Mouse (Mus musculus): ENCODE measurements around the gene Stx2. TPM values are rescaled to one million over a fixed set of nuclear protein-coding genes. Genes with fewer than 3 reads are reported as not detected.
A peak's percentile ranks its signal among the peaks of the same experiment; 100 is the strongest.

Stx2 gene
- polyA plus RNA-seq (2012; rRNA removed): 45.6 and 49.8 TPM in 2 replicates

GRCm38 (mm10) chr5:129008412-129008826, at the start of gene Stx2:
Stx2 (minus strand) TSS chr5:129008574.
- DNase-seq (ENCODE audit: low spot score): peak; percentile 83

- DNase-seq (ENCODE audit: low spot score): no peak
Measured at GRCm38 (mm10) chr5:129054675-129055284, 46.4 kb upstream of the Stx2 start.

GRCm38 (mm10) chr5:129052636-129053355, 44.4 kb upstream of the Stx2 start:
- DNase-seq (ENCODE audit: low spot score): no peak

GRCm38 (mm10) chr5:129051910-129052309, 43.5 kb upstream of the Stx2 start:
- no peak for DNase-seq (ENCODE audit: low spot score)

GRCm38 (mm10) chr5:129049372-129049771, 41.0 kb upstream of the Stx2 start:
- no peak for DNase-seq (ENCODE audit: low spot score)

- DNase-seq (ENCODE audit: low spot score): no peak
Measured at GRCm38 (mm10) chr5:129045641-129046580, 37.5 kb upstream of the Stx2 start.

GRCm38 (mm10) chr5:129037739-129038138, 29.4 kb upstream of the Stx2 start:
- DNase-seq (ENCODE audit: low spot score): no peak

- no peak for DNase-seq (ENCODE audit: low spot score)
Measured at GRCm38 (mm10) chr5:129036678-129037077, 28.3 kb upstream of the Stx2 start.

GRCm38 (mm10) chr5:129029131-129029723, 20.9 kb upstream of the Stx2 start:
- DNase-seq (ENCODE audit: low spot score): no peak

- no peak for DNase-seq (ENCODE audit: low spot score)
Measured at GRCm38 (mm10) chr5:129026637-129027036, 18.3 kb upstream of the Stx2 start.

GRCm38 (mm10) chr5:129026171-129026570, 17.8 kb upstream of the Stx2 start:
- DNase-seq (ENCODE audit: low spot score): no peak

- DNase-seq (ENCODE audit: low spot score): no peak
Measured at GRCm38 (mm10) chr5:129025725-129026124, 17.4 kb upstream of the Stx2 start.

GRCm38 (mm10) chr5:129025048-129025447, 16.7 kb upstream of the Stx2 start:
- no peak for DNase-seq (ENCODE audit: low spot score)

- DNase-seq (ENCODE audit: low spot score): no peak
Measured at GRCm38 (mm10) chr5:129020731-129021130, 12.4 kb upstream of the Stx2 start.

- no peak for DNase-seq (ENCODE audit: low spot score)
Measured at GRCm38 (mm10) chr5:129020300-129020668, 11.9 kb upstream of the Stx2 start.

- DNase-seq (ENCODE audit: low spot score): peak; percentile 95
Measured at GRCm38 (mm10) chr5:129019497-129020299, 11.3 kb upstream of the Stx2 start, which contains the start of gene Ran. Ran (plus strand) TSS chr5:129020069.

GRCm38 (mm10) chr5:129018782-129019489, 10.6 kb upstream of the Stx2 start:
- DNase-seq (ENCODE audit: low spot score): no peak

GRCm38 (mm10) chr5:129016370-129016769, 8.0 kb upstream of the Stx2 start:
- no peak for DNase-seq (ENCODE audit: low spot score)

GRCm38 (mm10) chr5:129015540-129015939, 7.2 kb upstream of the Stx2 start:
- no peak for DNase-seq (ENCODE audit: low spot score)

- DNase-seq (ENCODE audit: low spot score): no peak
Measured at GRCm38 (mm10) chr5:129015020-129015419, 6.6 kb upstream of the Stx2 start.

Measured in urinary bladder, adult 2 months (tissue).